Mouse (Mus musculus): Measurements from ENCODE around the gene Esd.

- TF ChIP-seq POLR2A (IDR thresholded peaks at IDR 0.05; ENCODE audit: low read depth, low read length) (no peak), CTCF (conservative IDR thresholded peaks at IDR 0.05; ENCODE audit: insufficient read depth, insufficient read length, low read depth, low read length) (no peak)
Measured at GRCm38 (mm10) chr14:74733397-74733796, 1.3 kb downstream of the Esd start.

Measured in kidney, adult 2 months (tissue).